Mouse (Mus musculus) lung, postnatal 0 days (tissue): Measurements from ENCODE around the gene Farp1.

Experiments
- CTCF ChIP-seq: IDR thresholded peaks from 2 replicates; pipeline ENCODE4 v1.5.1; 2016; ENCODE audit warnings: antibody characterized with exemption, mild to moderate bottlenecking
- EP300 ChIP-seq: IDR thresholded peaks from 2 replicates; pipeline ENCODE4 v1.6.1; 2016; ENCODE audit warnings: antibody characterized with exemption, mild to moderate bottlenecking, control low read depth

DNA sequence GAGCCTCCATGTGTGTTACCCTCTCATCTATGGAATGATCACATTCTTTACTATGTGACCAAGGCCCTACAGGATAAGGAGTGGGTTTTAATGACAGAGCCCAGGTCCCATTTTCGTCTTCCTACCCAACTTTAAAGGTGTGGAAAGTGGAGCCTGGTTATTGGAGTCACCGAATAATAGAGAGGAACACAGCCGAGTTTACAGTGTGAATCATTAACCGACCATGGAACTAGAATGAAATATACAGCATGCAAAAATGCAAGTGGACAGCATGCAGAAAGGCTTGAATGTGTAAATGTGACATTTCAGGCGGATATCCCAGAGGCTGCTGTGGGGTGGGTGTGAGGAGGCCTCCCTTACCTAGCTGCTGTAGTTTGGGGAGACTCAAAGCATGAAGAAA lies 66.5 kb downstream of the Farp1 start:
- no peak for TF ChIP-seq CTCF
- TF ChIP-seq EP300: no peak
